Mouse (Mus musculus): ENCODE results near the gene Gna12.

- TF ChIP-seq CTCF (IDR thresholded peaks at IDR 0.05; ENCODE audit: borderline replicate concordance, insufficient read depth, low read length), result no peak
- TF ChIP-seq POLR2A (IDR thresholded peaks at IDR 0.05; ENCODE audit: low read depth, low read length), result no peak
Observed at GRCm38 (mm10) chr5:140823386-140823785, 6.8 kb downstream of the Gna12 start.
